ENCODE assay signal across 32 mouse cellular contexts in genomic region chr1:57826245-57826644, GRCm38 (mm10). TPM values are rescaled to one million over a fixed set of nuclear protein-coding genes. Genes with fewer than 3 reads are reported as not detected.
DNase-seq lines count a peak whose midpoint lies in the region; ATAC-seq and TF ChIP-seq lines count a peak whose summit lies in the region.
"Had no signal": no experiment of that assay in that cellular context is flagged by ENCODE, and none has a peak within 500 bp of the region (broad histone marks: within the 10 kb centered on the region; RNA-seq: fewer than 3 reads in every experiment).

No protein-coding gene starts in this region.

- WGBS in hindbrain, postnatal 0 days, result 75% methylated on average over 9 of the region's 9 CpGs
- 88% methylated on average over 9 of the region's 9 CpGs for WGBS in hindbrain, embryonic 14.5 days
- 77% methylated on average over 9 of the region's 9 CpGs for WGBS in midbrain, postnatal 0 days
- WGBS in midbrain, embryonic 13.5 days, result 80% methylated on average over 9 of the region's 9 CpGs

- H3K4me2 ChIP-seq in hindbrain, postnatal 0 days (ENCODE audit: low read depth, low read length), result no peak overlapping the region
- H3K4me2 ChIP-seq in hindbrain, embryonic 14.5 days (replicated peaks), result no peak overlapping the region
- no peak overlapping the region for H3K4me2 ChIP-seq in midbrain, postnatal 0 days (ENCODE audit: low read depth, low read length, poor library complexity, severe bottlenecking)
- H3K4me2 ChIP-seq in midbrain, embryonic 13.5 days (replicated peaks), result no peak overlapping the region
- H3K4me2 ChIP-seq: embryonic facial prominence, embryonic 15.5 days; forebrain, embryonic 12.5 days; liver, embryonic 15.5 days; midbrain, embryonic 15.5 days; neural tube, embryonic 12.5 days had no signal

- no peaks in the 10 kb centered on the region for H3K36me3 ChIP-seq in hindbrain, postnatal 0 days (ENCODE audit: insufficient read depth, low read length)
- no peaks in the 10 kb centered on the region for H3K36me3 ChIP-seq in hindbrain, embryonic 14.5 days (replicated peaks; ENCODE audit: control insufficient read depth, insufficient read depth)
- H3K36me3 ChIP-seq in midbrain, postnatal 0 days (ENCODE audit: insufficient read depth, low read length), result 0 out of 2 replicates have a peak, but pooled peaks cover 4% of the 10 kb centered on the region
- no peaks in the 10 kb centered on the region for H3K36me3 ChIP-seq in midbrain, embryonic 13.5 days
- H3K36me3 ChIP-seq: forebrain, embryonic 12.5 days; hindbrain, embryonic 10.5 days; liver, embryonic 15.5 days; midbrain, embryonic 15.5 days; neural tube, embryonic 12.5 days had no signal

- H3K9ac ChIP-seq in hindbrain, postnatal 0 days (replicated peaks; ENCODE audit: low read length), result no peak overlapping the region
- no peak overlapping the region for H3K9ac ChIP-seq in hindbrain, embryonic 14.5 days
- no peak overlapping the region for H3K9ac ChIP-seq in midbrain, postnatal 0 days (replicated peaks; ENCODE audit: low read length, poor library complexity, severe bottlenecking)
- H3K9ac ChIP-seq in midbrain, embryonic 13.5 days (replicated peaks), result no peak overlapping the region
- H3K9ac ChIP-seq: embryonic facial prominence, embryonic 15.5 days; forebrain, embryonic 12.5 days; liver, embryonic 15.5 days; midbrain, embryonic 15.5 days; neural tube, embryonic 12.5 days had no signal

- peak; percentile 58; the same call in 1 of the 2 replicates for ATAC-seq in hindbrain, postnatal 0 days
- no peak for ATAC-seq in hindbrain, embryonic 14.5 days (ENCODE audit: low FRiP score)
- ATAC-seq in midbrain, postnatal 0 days (ENCODE audit: low FRiP score), result no peak
- no peak for ATAC-seq in midbrain, embryonic 13.5 days
- ATAC-seq: activated CD4-positive, CD25-positive, alpha-beta regulatory T cell, adult 4 months; intestine, postnatal 0 days; midbrain, embryonic 15.5 days had no signal

- TF ChIP-seq CTCF in gastrocnemius, adult 2 months (IDR thresholded peaks at IDR 0.05), result no peak
- TF ChIP-seq CTCF in hindbrain, postnatal 0 days (IDR thresholded peaks at IDR 0.05; ENCODE audit: low read depth), result no peak
- TF ChIP-seq CTCF in midbrain, postnatal 0 days (IDR thresholded peaks at IDR 0.05), result no peak

- no peak overlapping the region for H3K4me3 ChIP-seq in gastrocnemius, adult 2 months
- no peak overlapping the region for H3K4me3 ChIP-seq in hindbrain, postnatal 0 days (ENCODE audit: low read length)
- H3K4me3 ChIP-seq in hindbrain, embryonic 14.5 days (replicated peaks; ENCODE audit: low read length), result no peak overlapping the region
- no peak overlapping the region for H3K4me3 ChIP-seq in midbrain, postnatal 0 days (ENCODE audit: low read depth, low read length)
- no peak overlapping the region for H3K4me3 ChIP-seq in midbrain, embryonic 13.5 days (replicated peaks)
- H3K4me3 ChIP-seq: embryonic facial prominence, embryonic 15.5 days; forebrain, embryonic 12.5 days; hindbrain, embryonic 10.5 days; liver, embryonic 15.5 days; midbrain, embryonic 15.5 days; myocyte; neural tube, embryonic 12.5 days had no signal

- no peaks in the 10 kb centered on the region for H3K9me3 ChIP-seq in hindbrain, postnatal 0 days (ENCODE audit: low read length)
- H3K9me3 ChIP-seq in hindbrain, embryonic 14.5 days (ENCODE audit: control insufficient read depth, low read length), result no peaks in the 10 kb centered on the region
- H3K9me3 ChIP-seq in midbrain, postnatal 0 days (ENCODE audit: low read length), result no peaks in the 10 kb centered on the region
- no peaks in the 10 kb centered on the region for H3K9me3 ChIP-seq in midbrain, embryonic 13.5 days
- H3K9me3 ChIP-seq: embryonic facial prominence, embryonic 15.5 days; forebrain, embryonic 12.5 days; hindbrain, embryonic 10.5 days; liver, embryonic 15.5 days; midbrain, embryonic 15.5 days; neural tube, embryonic 12.5 days had no signal

- DNase-seq in cerebellum, postnatal 10 days, result peak; percentile 64 to 69
- DNase-seq in cerebellum, postnatal 4 days (ENCODE audit: low spot score in 2 of 2), result no peak
- DNase-seq in gastrocnemius, adult 2 months, result peak; percentile 33
- DNase-seq in gastrocnemius, postnatal 25 days, result no peak
- DNase-seq in hindbrain, postnatal 0 days (ENCODE audit: low spot score), result peak; percentile 13
- DNase-seq in hindbrain, embryonic 14.5 days (ENCODE audit: low spot score), result no peak
- DNase-seq in midbrain, postnatal 0 days (ENCODE audit: low spot score), result peak; percentile 33
- DNase-seq: adrenal gland, adult 2 months; adrenal gland, postnatal 36 days; cerebellum, adult 8-10 months; gastrocnemius, postnatal 36 days; heart, postnatal 14 days; kidney, adult 9 months; kidney, postnatal 10 days; layer of hippocampus, postnatal 36 days; lung, postnatal 36 days; right cerebral cortex, adult 18-20 months; spleen, adult 18-20 months; thymus, postnatal 14 days had no signal

- intact Hi-C loops in gastrocnemius, adult 2 months (cut with DNase I), result no loop called here

- no peaks in the 10 kb centered on the region for H3K4me1 ChIP-seq in hindbrain, postnatal 0 days (ENCODE audit: insufficient read depth, low read length)
- H3K4me1 ChIP-seq in hindbrain, embryonic 14.5 days (replicated peaks; ENCODE audit: control insufficient read depth, insufficient read depth, low read length), result no peaks in the 10 kb centered on the region
- no peaks in the 10 kb centered on the region; the same call in 1 of the 2 replicates for H3K4me1 ChIP-seq in midbrain, postnatal 0 days (ENCODE audit: insufficient read depth, low read length)
- H3K4me1 ChIP-seq in midbrain, embryonic 13.5 days (replicated peaks), result 0 out of 2 replicates have a peak, but pooled peaks cover 6% of the 10 kb centered on the region
- H3K4me1 ChIP-seq: liver, embryonic 15.5 days had no signal

- H3K27ac ChIP-seq in gastrocnemius, adult 2 months, result no peak overlapping the region
- no peak overlapping the region for H3K27ac ChIP-seq in hindbrain, postnatal 0 days
- H3K27ac ChIP-seq in hindbrain, embryonic 14.5 days, result no peak overlapping the region
- H3K27ac ChIP-seq in midbrain, postnatal 0 days (ENCODE audit: low read depth, low read length), result no peak overlapping the region
- no peak overlapping the region for H3K27ac ChIP-seq in midbrain, embryonic 13.5 days
- H3K27ac ChIP-seq: embryonic facial prominence, embryonic 15.5 days; forebrain, embryonic 12.5 days; liver, embryonic 15.5 days; midbrain, embryonic 15.5 days; neural tube, embryonic 12.5 days had no signal

- no peaks in the 10 kb centered on the region for H3K27me3 ChIP-seq in hindbrain, postnatal 0 days (ENCODE audit: insufficient read depth, low read length)
- no peaks in the 10 kb centered on the region for H3K27me3 ChIP-seq in hindbrain, embryonic 14.5 days (ENCODE audit: control insufficient read depth, insufficient read depth, low read length)
- H3K27me3 ChIP-seq in midbrain, postnatal 0 days (ENCODE audit: insufficient read depth, low read length), result no peaks in the 10 kb centered on the region
- H3K27me3 ChIP-seq in midbrain, embryonic 13.5 days, result no peaks in the 10 kb centered on the region
- H3K27me3 ChIP-seq: CH12.LX; embryonic facial prominence, embryonic 15.5 days; forebrain, embryonic 12.5 days; liver, embryonic 15.5 days; midbrain, embryonic 15.5 days; neural tube, embryonic 12.5 days had no signal

RNA-seq across cellular contexts. Expression of gene Spats2l, which starts 52.3 kb away (rescaled TPM):
- 1 to 10 TPM; 2.0 to 4.8 TPM for total RNA-seq in gastrocnemius, adult 2 months (2021)
- total RNA-seq in gastrocnemius, postnatal 25 days (2021), result 1 to 10 TPM; 4.9 to 5.8 TPM
- total RNA-seq in hindbrain, postnatal 0 days (2014; rRNA removed), result 25.0 and 28.3 TPM in 2 replicates
- 67.2 and 69.2 TPM in 2 replicates for polyA plus RNA-seq in hindbrain, postnatal 0 days (2015; fragmentation: Nextera tagmentation; extraction: Ambion mirVana)
- polyA plus RNA-seq in hindbrain, embryonic 14.5 days (2014; fragmentation: Nextera tagmentation; extraction: Ambion mirVana), result 83.2 and 86.9 TPM in 2 replicates
- total RNA-seq in midbrain, postnatal 0 days (2014; rRNA removed), result 34.8 and 36.2 TPM in 2 replicates
- polyA plus RNA-seq in midbrain, postnatal 0 days (2015; fragmentation: Nextera tagmentation; extraction: Ambion mirVana), result 74.7 and 80.4 TPM in 2 replicates
- 64.0 and 66.9 TPM in 2 replicates for polyA plus RNA-seq in midbrain, embryonic 13.5 days (2015; fragmentation: Nextera tagmentation; extraction: Ambion mirVana)
- total RNA-seq: common myeloid progenitor, adult 5-6 weeks; megakaryocyte-erythroid progenitor cell, adult 5-6 weeks had no signal

Comparison
In these comparisons a context has a peak if more than half of its experiments do, and no peak if none do; other contexts are left out.
1. DNase-seq: peak in cerebellum, postnatal 10 days (2 of 2), gastrocnemius, adult 2 months (single experiment), hindbrain, postnatal 0 days (single experiment) and midbrain, postnatal 0 days (single experiment); none in cerebellum, postnatal 4 days (0 of 2), gastrocnemius, postnatal 25 days (single experiment) and hindbrain, embryonic 14.5 days (single experiment).